8 mouse cellular contexts compared by ENCODE assay signal in the genomic region with DNA sequence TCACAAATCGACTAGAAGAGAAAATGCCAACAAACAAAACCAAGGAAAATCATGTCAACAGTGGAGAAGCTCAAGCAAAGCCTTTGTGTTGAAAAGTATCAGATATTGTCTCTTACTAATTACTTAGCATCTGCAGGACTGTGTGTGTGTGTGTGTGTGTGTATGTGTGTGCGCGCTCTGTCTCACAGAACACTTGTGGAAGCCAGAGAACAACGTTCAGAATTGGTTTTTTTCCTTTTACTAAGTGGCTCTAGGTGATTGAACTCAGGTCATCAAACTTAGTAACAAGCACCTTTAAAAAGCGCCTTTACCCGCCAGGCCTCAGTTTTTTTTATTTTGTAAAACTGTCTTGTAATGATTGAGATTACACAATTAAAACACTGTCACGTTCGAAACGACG. TPM values are rescaled to one million over a fixed set of nuclear protein-coding genes. Genes with fewer than 3 reads are reported as not detected.
DNase-seq lines count a peak whose midpoint lies in the region; ATAC-seq and TF ChIP-seq lines count a peak whose summit lies in the region.

No protein-coding gene starts in this region.

- no peak overlapping the region for H3K9ac ChIP-seq in liver, embryonic 12.5 days

- H3K4me2 ChIP-seq in liver, embryonic 12.5 days = peak overlapping the region; percentile 74

- H3K27me3 ChIP-seq in heart, embryonic 10.5 days (ENCODE audit: insufficient read depth, poor library complexity, severe bottlenecking) = no peaks in the 10 kb centered on the region
- H3K27me3 ChIP-seq in thymus, adult 2 months (ENCODE audit: control insufficient read depth, insufficient read depth, low read length) = no peaks in the 10 kb centered on the region
- H3K27me3 ChIP-seq in liver, embryonic 12.5 days (replicated peaks) = no peaks in the 10 kb centered on the region

- TF ChIP-seq CTCF in thymus, adult 2 months (IDR thresholded peaks at IDR 0.05; ENCODE audit: borderline replicate concordance, control insufficient read depth, extremely low read depth, insufficient read depth, low read length, poor library complexity) = no peak

- no peak for DNase-seq in heart, embryonic 10.5 days (ENCODE audit: low spot score)
- DNase-seq in heart, adult 11 months = no peak
- DNase-seq in thymus, postnatal 0 days (ENCODE audit: low spot score) = peak; percentile 2
- DNase-seq in thymus, adult 2 months = no peak
- no peak for DNase-seq in urinary bladder, postnatal 10 days (ENCODE audit: low spot score)
- DNase-seq in left cerebral cortex, postnatal 4 days = no peak
- no peak for DNase-seq in left cerebral cortex, adult 8-10 months (ENCODE audit: low spot score in 2 of 2)

- no peak for ATAC-seq in liver, embryonic 12.5 days

- TF ChIP-seq POLR2A in thymus, adult 2 months (IDR thresholded peaks at IDR 0.05; ENCODE audit: control insufficient read depth, extremely low read depth, insufficient read depth, low read length, poor library complexity) = no peak

- peak overlapping the region; percentile 92 for H3K4me3 ChIP-seq in heart, embryonic 10.5 days
- no peak overlapping the region for H3K4me3 ChIP-seq in thymus, adult 2 months (ENCODE audit: control insufficient read depth, insufficient read depth, low read length)
- peak overlapping the region; percentile 84 for H3K4me3 ChIP-seq in liver, embryonic 12.5 days

- H3K27ac ChIP-seq in heart, embryonic 10.5 days = peak overlapping the region; percentile 99
- H3K27ac ChIP-seq in thymus, adult 2 months (ENCODE audit: control insufficient read depth, insufficient read depth, low read length) = no peak overlapping the region
- H3K27ac ChIP-seq in liver, embryonic 12.5 days = no peak overlapping the region

- H3K36me3 ChIP-seq in heart, embryonic 10.5 days = peaks cover 31% of the 10 kb centered on the region
- H3K36me3 ChIP-seq in thymus, adult 2 months (ENCODE audit: control insufficient read depth, insufficient read depth, low read length) = peaks cover 11% of the 10 kb centered on the region
- H3K36me3 ChIP-seq in liver, embryonic 12.5 days = peaks cover 31% of the 10 kb centered on the region

- 42% methylated on average over 10 of the region's 10 CpGs for whole genome bisulfite sequencing in heart, embryonic 10.5 days
- WGBS in thymus, adult 2 months = 38% methylated on average over 10 of the region's 10 CpGs
- 39% methylated on average over 10 of the region's 10 CpGs for WGBS in liver, embryonic 12.5 days (ENCODE audit: insufficient replicate concordance)

- intact Hi-C loops in left cerebral cortex, postnatal 4 days (cut with DNase I) = no loop called here

- no peaks in the 10 kb centered on the region for H3K9me3 ChIP-seq in heart, embryonic 10.5 days
- no peaks in the 10 kb centered on the region for H3K9me3 ChIP-seq in liver, embryonic 12.5 days (replicated peaks)

- peaks cover 5% of the 10 kb centered on the region; the same call in 1 of the 2 replicates for H3K4me1 ChIP-seq in heart, embryonic 10.5 days
- peaks cover 2% of the 10 kb centered on the region for H3K4me1 ChIP-seq in thymus, adult 2 months (replicated peaks; ENCODE audit: control insufficient read depth, insufficient read depth, low read length)
- peaks cover 12% of the 10 kb centered on the region for H3K4me1 ChIP-seq in liver, embryonic 12.5 days

RNA-seq across cellular contexts. Expression of a gene that starts 0.5 kb away (rescaled TPM):
- polyA plus RNA-seq in heart, embryonic 10.5 days (2016; fragmentation: Nextera tagmentation; extraction: Ambion mirVana) = 56.3 and 67.1 TPM in 2 replicates
- polyA plus RNA-seq in thymus, postnatal 0 days (2015; fragmentation: Nextera tagmentation; extraction: Ambion mirVana) = 77.8 and 96.3 TPM in 2 replicates
- 28.2 and 33.3 TPM in 2 replicates for polyA plus RNA-seq in thymus, adult 2 months (2012; rRNA removed)
- polyA plus RNA-seq in liver, embryonic 12.5 days (2016; fragmentation: Nextera tagmentation; extraction: Ambion mirVana) = 33.2 and 35.3 TPM in 2 replicates
- total RNA-seq in left cerebral cortex, postnatal 4 days (2021) = 10 to 100 TPM; 64.5 to 71.6 TPM
- 10 to 100 TPM; 29.3 to 38.9 (median 33.6) TPM for total RNA-seq in left cerebral cortex, adult 8-10 months (2022)
